8 mouse cellular contexts compared by ENCODE assay signal in genomic region chr10:107272131-107272803, GRCm38 (mm10). TPM values are rescaled to one million over a fixed set of nuclear protein-coding genes. Genes with fewer than 3 reads are reported as not detected.
DNase-seq lines count a peak whose midpoint lies in the region; ATAC-seq and TF ChIP-seq lines count a peak whose summit lies in the region.

No protein-coding gene starts in this region.

- H3K9me3 ChIP-seq in lung, embryonic 14.5 days (ENCODE audit: low read depth, low read length), result no peaks in the 10 kb centered on the region
- no peaks in the 10 kb centered on the region for H3K9me3 ChIP-seq in embryonic facial prominence, embryonic 10.5 days
- H3K9me3 ChIP-seq in heart, embryonic 12.5 days (replicated peaks), result no peaks in the 10 kb centered on the region
- no peaks in the 10 kb centered on the region for H3K9me3 ChIP-seq in kidney, embryonic 16.5 days (ENCODE audit: low read length)
- no peaks in the 10 kb centered on the region for H3K9me3 ChIP-seq in liver, embryonic 15.5 days (replicated peaks)

- H3K36me3 ChIP-seq in lung, embryonic 14.5 days (ENCODE audit: insufficient read depth), result no peaks in the 10 kb centered on the region
- H3K36me3 ChIP-seq in embryonic facial prominence, embryonic 10.5 days (replicated peaks), result no peaks in the 10 kb centered on the region
- no peaks in the 10 kb centered on the region for H3K36me3 ChIP-seq in heart, embryonic 12.5 days
- H3K36me3 ChIP-seq in kidney, embryonic 16.5 days (ENCODE audit: insufficient read depth, low read length), result no peaks in the 10 kb centered on the region
- no peaks in the 10 kb centered on the region for H3K36me3 ChIP-seq in liver, embryonic 15.5 days (replicated peaks)

- peaks cover 23% of the 10 kb centered on the region for H3K27me3 ChIP-seq in lung, embryonic 14.5 days (ENCODE audit: insufficient read depth, low read length)
- peaks cover 51% of the 10 kb centered on the region for H3K27me3 ChIP-seq in embryonic facial prominence, embryonic 10.5 days (replicated peaks; ENCODE audit: low read depth, poor library complexity, severe bottlenecking)
- peaks cover 32% of the 10 kb centered on the region for H3K27me3 ChIP-seq in heart, embryonic 12.5 days (replicated peaks)
- H3K27me3 ChIP-seq in kidney, embryonic 16.5 days (ENCODE audit: insufficient read depth, low read length), result peaks cover 27% of the 10 kb centered on the region
- H3K27me3 ChIP-seq in liver, embryonic 15.5 days, result peaks cover 21% of the 10 kb centered on the region

- H3K4me2 ChIP-seq in lung, embryonic 14.5 days, result peak overlapping the region; percentile 98
- H3K4me2 ChIP-seq in heart, embryonic 12.5 days, result peak overlapping the region; percentile 99
- H3K4me2 ChIP-seq in kidney, embryonic 16.5 days (replicated peaks; ENCODE audit: low read depth, low read length), result peak overlapping the region; percentile 86
- peak overlapping the region; percentile 53 for H3K4me2 ChIP-seq in liver, embryonic 15.5 days

- peak overlapping the region; percentile 67 for H3K4me3 ChIP-seq in lung, embryonic 14.5 days (ENCODE audit: low read depth, low read length)
- H3K4me3 ChIP-seq in embryonic facial prominence, embryonic 10.5 days, result peak overlapping the region; percentile 79
- peak overlapping the region; percentile 64 for H3K4me3 ChIP-seq in heart, embryonic 12.5 days
- peak overlapping the region; percentile 60 for H3K4me3 ChIP-seq in kidney, embryonic 16.5 days (ENCODE audit: low read length)
- peak overlapping the region; percentile 52 for H3K4me3 ChIP-seq in liver, embryonic 15.5 days (replicated peaks)

- ATAC-seq in lung, embryonic 14.5 days (ENCODE audit: insufficient read depth), result peak; percentile 77
- peak; percentile 36; the same call in 1 of the 2 replicates for ATAC-seq in heart, embryonic 12.5 days (ENCODE audit: insufficient number of reproducible peaks, low FRiP score)
- peak; percentile 91 for ATAC-seq in kidney, embryonic 16.5 days (ENCODE audit: low FRiP score, low TSS enrichment)
- ATAC-seq in liver, embryonic 15.5 days (ENCODE audit: insufficient read depth), result peak; percentile 73

- WGBS in lung, embryonic 14.5 days, result under 1% methylated on average over 41 of the region's 41 CpGs
- under 1% methylated on average over 41 of the region's 41 CpGs for WGBS in embryonic facial prominence, embryonic 10.5 days
- WGBS in heart, embryonic 12.5 days, result under 1% methylated on average over 40 of the region's 41 CpGs
- WGBS in kidney, embryonic 16.5 days, result under 1% methylated on average over 41 of the region's 41 CpGs
- under 1% methylated on average over 41 of the region's 41 CpGs for WGBS in liver, embryonic 15.5 days (ENCODE audit: insufficient replicate concordance)

- H3K4me1 ChIP-seq in lung, embryonic 14.5 days (ENCODE audit: insufficient read depth), result no peaks in the 10 kb centered on the region
- H3K4me1 ChIP-seq in embryonic facial prominence, embryonic 10.5 days, result peaks cover 13% of the 10 kb centered on the region; the same call in 1 of the 2 replicates
- H3K4me1 ChIP-seq in heart, embryonic 12.5 days (replicated peaks), result 0 out of 2 replicates have a peak, but pooled peaks cover 4% of the 10 kb centered on the region
- peaks cover 8% of the 10 kb centered on the region for H3K4me1 ChIP-seq in kidney, embryonic 16.5 days (ENCODE audit: insufficient read depth, low read length)
- no peaks in the 10 kb centered on the region for H3K4me1 ChIP-seq in liver, embryonic 15.5 days (replicated peaks)

- peak overlapping the region; percentile 69; the same call in 1 of the 2 replicates for H3K27ac ChIP-seq in lung, embryonic 14.5 days (ENCODE audit: low read depth)
- peak overlapping the region; percentile 76 for H3K27ac ChIP-seq in embryonic facial prominence, embryonic 10.5 days (replicated peaks)
- H3K27ac ChIP-seq in heart, embryonic 12.5 days (ENCODE audit: poor library complexity, severe bottlenecking), result no peak overlapping the region
- 0 out of 2 replicates have a peak overlapping the region, but pooled peaks have one; percentile 47 for H3K27ac ChIP-seq in kidney, embryonic 16.5 days (ENCODE audit: low read length)
- peak overlapping the region; percentile 53; the same call in 1 of the 2 replicates for H3K27ac ChIP-seq in liver, embryonic 15.5 days (replicated peaks)

- TF ChIP-seq CTCF in lung, embryonic 14.5 days (IDR thresholded peaks at IDR 0.05; ENCODE audit: low read depth), result no peak

- peak; percentile 58 for DNase-seq in lung, embryonic 14.5 days
- DNase-seq in lung, adult 18-20 months, result no peak
- peak; percentile 71 for DNase-seq in embryonic facial prominence, embryonic 10.5 days (ENCODE audit: low spot score)
- peak; percentile 3 for DNase-seq in retina, adult 2 months (ENCODE audit: low read depth, low spot score)
- no peak for DNase-seq in thymus, postnatal 14 days

- H3K9ac ChIP-seq in lung, embryonic 14.5 days, result peak overlapping the region; percentile 58
- peak overlapping the region; percentile 57 for H3K9ac ChIP-seq in heart, embryonic 12.5 days
- H3K9ac ChIP-seq in kidney, embryonic 16.5 days (replicated peaks; ENCODE audit: low read length), result peak overlapping the region; percentile 56
- H3K9ac ChIP-seq in liver, embryonic 15.5 days, result peak overlapping the region; percentile 25; the same call in 1 of the 2 replicates

RNA-seq across cellular contexts. Expression of gene Lin7a, which starts 0.8 kb away (rescaled TPM):
- polyA plus RNA-seq in lung, embryonic 14.5 days (2014; fragmentation: Nextera tagmentation; extraction: Ambion mirVana), result 10.5 and 12.5 TPM in 2 replicates
- 1.4 and 2.0 TPM in 2 replicates for polyA plus RNA-seq in embryonic facial prominence, embryonic 10.5 days (2016; fragmentation: Nextera tagmentation; extraction: Ambion mirVana)
- polyA plus RNA-seq in heart, embryonic 12.5 days (2016; fragmentation: Nextera tagmentation; extraction: Ambion mirVana), result 1.2 and 1.7 TPM in 2 replicates
- polyA plus RNA-seq in kidney, embryonic 16.5 days (2015; fragmentation: Nextera tagmentation; extraction: Ambion mirVana), result 1.7 and 2.1 TPM in 2 replicates
- 1.3 and 1.4 TPM in 2 replicates for polyA plus RNA-seq in liver, embryonic 15.5 days (2015; fragmentation: Nextera tagmentation; extraction: Ambion mirVana)

Comparison
In these comparisons a context has a peak if more than half of its experiments do, and no peak if none do; other contexts are left out.
1. DNase-seq: peak in lung, embryonic 14.5 days (single experiment), embryonic facial prominence, embryonic 10.5 days (single experiment) and retina, adult 2 months (single experiment); none in lung, adult 18-20 months (0 of 2) and thymus, postnatal 14 days (single experiment).
2. ATAC-seq: peak in every context shown above with its lines; median percentile 91 in kidney, embryonic 16.5 days; 77 in lung, embryonic 14.5 days; 73 in liver, embryonic 15.5 days; 36 in heart, embryonic 12.5 days.
3. Peak in every context shown above with its lines, with median percentiles within 50 percentile points of each other: H3K4me2 ChIP-seq, H3K4me3 ChIP-seq and H3K9ac ChIP-seq.